ENCODE assay signal across 19 mouse cellular contexts in the genomic region with DNA sequence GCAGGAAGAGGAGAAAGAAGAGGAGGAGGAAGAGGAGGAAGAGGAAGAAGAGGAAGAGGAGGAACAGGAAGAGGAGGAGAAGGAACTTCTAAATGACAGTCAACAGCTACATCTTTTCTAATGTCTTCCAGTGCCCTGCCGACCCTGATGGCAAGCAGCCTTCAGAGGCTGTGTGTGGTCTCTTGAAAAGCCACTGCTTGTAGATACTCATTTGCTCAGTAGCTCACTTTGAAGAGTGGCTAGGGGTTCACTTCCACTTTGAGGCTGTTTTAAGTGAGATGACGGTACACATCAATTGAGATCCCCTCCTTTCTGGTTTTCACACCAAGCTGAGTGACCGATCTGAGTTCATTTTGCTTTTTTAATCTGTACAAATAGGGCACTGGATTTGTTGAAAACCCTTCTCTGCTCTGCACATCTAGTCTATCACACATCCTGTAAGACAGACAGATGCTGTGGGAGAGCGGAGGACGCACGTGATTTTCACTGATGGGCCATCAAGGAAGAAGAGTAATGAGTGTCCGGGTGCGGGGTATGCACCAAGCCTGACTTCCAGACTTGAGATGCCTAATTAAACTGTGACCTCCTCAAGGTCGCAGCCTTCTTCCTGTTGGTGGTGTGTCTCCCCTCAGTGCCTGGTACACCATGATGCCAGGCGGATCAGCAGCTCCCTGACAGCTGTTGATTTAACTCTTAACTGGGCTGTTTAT.
DNase-seq lines count a peak whose midpoint lies in the region; ATAC-seq and TF ChIP-seq lines count a peak whose summit lies in the region.
"Had no signal": no experiment of that assay in that cellular context is flagged by ENCODE, and none has a peak within 500 bp of the region (broad histone marks: within the 10 kb centered on the region; RNA-seq: fewer than 3 reads in every experiment).

No protein-coding gene starts in this region.

- H3K4me1 ChIP-seq in kidney, embryonic 16.5 days (ENCODE audit: insufficient read depth, low read length) = peaks cover 27% of the 10 kb centered on the region
- H3K4me1 ChIP-seq in kidney, adult 2 months (ENCODE audit: control insufficient read depth, insufficient read depth, low read length) = no peaks in the 10 kb centered on the region
- peaks cover 25% of the 10 kb centered on the region for H3K4me1 ChIP-seq in midbrain, embryonic 15.5 days
- H3K4me1 ChIP-seq: megakaryocyte, embryonic 14.5 days had no signal

- 21% methylated on average over 10 of the region's 10 CpGs for WGBS in kidney, embryonic 16.5 days
- WGBS in kidney, adult 2 months = 40% methylated on average over 10 of the region's 10 CpGs
- WGBS in midbrain, embryonic 15.5 days = 76% methylated on average over 10 of the region's 10 CpGs

- no peak overlapping the region for H3K27ac ChIP-seq in kidney, embryonic 16.5 days (ENCODE audit: low read length)
- H3K27ac ChIP-seq in kidney, adult 2 months (ENCODE audit: insufficient read depth, low read depth, low read length) = no peak overlapping the region
- peak overlapping the region; percentile 65 for H3K27ac ChIP-seq in midbrain, embryonic 15.5 days
- H3K27ac ChIP-seq: embryonic facial prominence, embryonic 10.5 days had no signal

- TF ChIP-seq CTCF in kidney, adult 2 months (conservative IDR thresholded peaks at IDR 0.05; ENCODE audit: insufficient read depth, insufficient read length, low read depth, low read length) = no peak

- H3K4me3 ChIP-seq in kidney, embryonic 16.5 days (ENCODE audit: low read length) = no peak overlapping the region
- no peak overlapping the region for H3K4me3 ChIP-seq in kidney, adult 2 months (ENCODE audit: insufficient read depth, low read depth, low read length)
- H3K4me3 ChIP-seq in midbrain, embryonic 15.5 days = no peak overlapping the region
- H3K4me3 ChIP-seq: embryonic facial prominence, embryonic 10.5 days; forebrain, embryonic 12.5 days; megakaryocyte, embryonic 14.5 days had no signal

- no peaks in the 10 kb centered on the region for H3K9me3 ChIP-seq in kidney, embryonic 16.5 days (ENCODE audit: low read length)
- H3K9me3 ChIP-seq in midbrain, embryonic 15.5 days = no peaks in the 10 kb centered on the region
- H3K9me3 ChIP-seq: embryonic facial prominence, embryonic 10.5 days; forebrain, embryonic 12.5 days; megakaryocyte, embryonic 14.5 days had no signal

- no peak overlapping the region for H3K9ac ChIP-seq in kidney, embryonic 16.5 days (replicated peaks; ENCODE audit: low read length)
- no peak overlapping the region for H3K9ac ChIP-seq in midbrain, embryonic 15.5 days
- H3K9ac ChIP-seq: forebrain, embryonic 12.5 days; liver, postnatal 0 days had no signal

- no peak for TF ChIP-seq POLR2A in kidney, adult 2 months (IDR thresholded peaks at IDR 0.05; ENCODE audit: low read depth, low read length)

- no peaks in the 10 kb centered on the region for H3K36me3 ChIP-seq in kidney, embryonic 16.5 days (ENCODE audit: insufficient read depth, low read length)
- H3K36me3 ChIP-seq in kidney, adult 2 months (ENCODE audit: control insufficient read depth, insufficient read depth, low read length) = no peaks in the 10 kb centered on the region
- no peaks in the 10 kb centered on the region for H3K36me3 ChIP-seq in midbrain, embryonic 15.5 days (replicated peaks)
- H3K36me3 ChIP-seq: embryonic facial prominence, embryonic 10.5 days; forebrain, embryonic 12.5 days had no signal

- ATAC-seq in kidney, embryonic 16.5 days (ENCODE audit: low FRiP score, low TSS enrichment) = peak; percentile 32
- no peak for ATAC-seq in midbrain, embryonic 15.5 days (replicated peaks)
- ATAC-seq: activated CD4-positive, CD25-positive, alpha-beta regulatory T cell, adult 4 months; liver, postnatal 0 days had no signal

- H3K4me2 ChIP-seq in kidney, embryonic 16.5 days (replicated peaks; ENCODE audit: low read depth, low read length) = no peak overlapping the region
- H3K4me2 ChIP-seq in midbrain, embryonic 15.5 days = no peak overlapping the region
- H3K4me2 ChIP-seq: forebrain, embryonic 12.5 days had no signal

- peak; percentile 40 for DNase-seq in embryo, embryonic 10.5 days (ENCODE audit: low spot score)
- DNase-seq in embryo, embryonic 9.5 days (ENCODE audit: extremely low spot score) = no peak
- no peak for DNase-seq in kidney, adult 2 months
- DNase-seq in CD4-positive helper T cell, adult 2 months (ENCODE audit: low read depth, low spot score) = peak; percentile 25
- DNase-seq in adrenal gland, adult 2 months = no peak
- DNase-seq: adrenal gland, postnatal 14 days; gastrocnemius, postnatal 10 days; heart, adult 18-20 months; heart, postnatal 36 days; kidney, postnatal 14 days; liver, postnatal 0 days; spleen, adult 18-20 months; thymus, postnatal 36 days had no signal

- H3K27me3 ChIP-seq in kidney, embryonic 16.5 days (ENCODE audit: insufficient read depth, low read length) = no peaks in the 10 kb centered on the region; the same call in 1 of the 2 replicates
- no peaks in the 10 kb centered on the region for H3K27me3 ChIP-seq in kidney, adult 2 months (replicated peaks; ENCODE audit: control insufficient read depth, insufficient read depth, low read length)
- H3K27me3 ChIP-seq in midbrain, embryonic 15.5 days (replicated peaks) = no peaks in the 10 kb centered on the region

Comparison
In these comparisons a context has a peak if more than half of its experiments do, and no peak if none do; other contexts are left out.
1. DNase-seq: peak in embryo, embryonic 10.5 days (single experiment) and CD4-positive helper T cell, adult 2 months (single experiment); none in embryo, embryonic 9.5 days (single experiment), kidney, adult 2 months (single experiment) and adrenal gland, adult 2 months (single experiment).